In the genomic region with DNA sequence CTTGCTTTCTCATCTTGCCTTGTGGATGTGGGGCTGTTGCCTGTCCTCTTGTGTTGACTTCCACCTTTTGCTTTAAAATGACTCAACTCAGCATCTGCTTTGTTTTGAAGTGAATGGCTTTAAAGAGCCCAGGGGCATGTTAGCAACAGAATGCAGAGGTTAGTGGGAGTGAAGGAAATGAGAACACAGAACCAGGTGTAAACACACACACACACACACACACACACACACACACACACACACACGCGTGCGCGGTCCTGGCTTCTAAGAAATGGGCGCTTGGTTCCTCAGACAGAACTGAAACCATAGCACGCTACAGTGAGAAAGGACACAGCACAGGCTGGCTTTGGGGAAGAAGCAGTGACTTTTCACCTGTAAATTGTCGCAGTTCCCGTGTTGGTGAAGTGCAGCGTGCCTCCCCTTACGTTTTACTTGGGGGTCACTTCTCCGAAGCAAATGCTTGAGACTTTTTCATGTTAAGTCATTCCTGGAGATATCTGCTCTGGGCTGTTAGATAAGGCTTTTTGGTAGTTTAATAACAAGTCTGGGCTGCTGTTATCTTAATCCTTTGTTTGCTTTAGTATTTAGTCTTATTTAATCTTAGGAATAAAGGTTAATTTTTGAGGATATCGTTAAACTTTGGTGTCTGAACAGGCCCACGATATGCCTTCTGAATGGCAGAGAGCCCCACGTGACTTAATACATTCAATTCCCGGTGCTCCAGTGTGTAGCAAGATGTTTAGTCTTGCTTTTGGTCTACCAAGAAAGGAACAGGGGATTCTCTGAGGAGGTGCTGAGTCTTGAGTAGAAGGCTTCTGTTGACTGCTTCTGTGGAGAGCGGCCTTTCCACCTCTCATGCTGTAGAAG, we compare ENCODE assay signal across 9 mouse cellular contexts. TPM values are rescaled to one million over a fixed set of nuclear protein-coding genes. Genes with fewer than 3 reads are reported as not detected.
DNase-seq lines count a peak whose midpoint lies in the region; ATAC-seq and TF ChIP-seq lines count a peak whose summit lies in the region.
"Had no signal": no experiment of that assay in that cellular context is flagged by ENCODE, and none has a peak within 500 bp of the region (broad histone marks: within the 10 kb centered on the region; RNA-seq: fewer than 3 reads in every experiment).

No protein-coding gene starts in this region.

- H3K4me2 ChIP-seq in lung, embryonic 14.5 days, result peak overlapping the region; percentile 26
- no peak overlapping the region for H3K4me2 ChIP-seq in embryonic facial prominence, embryonic 15.5 days (replicated peaks)
- H3K4me2 ChIP-seq: hindbrain, embryonic 13.5 days had no signal

- no peak overlapping the region for H3K4me3 ChIP-seq in lung, embryonic 14.5 days (ENCODE audit: low read depth, low read length)
- H3K4me3 ChIP-seq in embryonic facial prominence, embryonic 15.5 days (replicated peaks), result no peak overlapping the region
- H3K4me3 ChIP-seq: hindbrain, embryonic 13.5 days had no signal

- no peak for TF ChIP-seq CTCF in lung, embryonic 14.5 days (IDR thresholded peaks at IDR 0.05; ENCODE audit: low read depth)

- no peaks in the 10 kb centered on the region for H3K9me3 ChIP-seq in lung, embryonic 14.5 days (ENCODE audit: low read depth, low read length)
- H3K9me3 ChIP-seq in embryonic facial prominence, embryonic 15.5 days (replicated peaks), result no peaks in the 10 kb centered on the region
- H3K9me3 ChIP-seq: hindbrain, embryonic 13.5 days had no signal

- 50% methylated on average over 16 of the region's 16 CpGs for WGBS in lung, embryonic 14.5 days
- WGBS in embryonic facial prominence, embryonic 15.5 days, result 59% methylated on average over 16 of the region's 16 CpGs

- ATAC-seq in lung, embryonic 14.5 days (ENCODE audit: insufficient read depth), result peak; percentile 7; the same call in 1 of the 2 replicates
- ATAC-seq in embryonic facial prominence, embryonic 15.5 days (ENCODE audit: insufficient number of reproducible peaks, low FRiP score, low TSS enrichment, low read depth), result no peak

- no peaks in the 10 kb centered on the region for H3K27me3 ChIP-seq in lung, embryonic 14.5 days (ENCODE audit: insufficient read depth, low read length)
- no peaks in the 10 kb centered on the region for H3K27me3 ChIP-seq in embryonic facial prominence, embryonic 15.5 days
- H3K27me3 ChIP-seq: hindbrain, embryonic 13.5 days had no signal

- peaks cover 33% of the 10 kb centered on the region; the same call in 1 of the 2 replicates for H3K4me1 ChIP-seq in lung, embryonic 14.5 days (ENCODE audit: insufficient read depth)
- peaks cover 46% of the 10 kb centered on the region for H3K4me1 ChIP-seq in embryonic facial prominence, embryonic 15.5 days

- no peaks in the 10 kb centered on the region for H3K36me3 ChIP-seq in lung, embryonic 14.5 days (ENCODE audit: insufficient read depth)
- H3K36me3 ChIP-seq in embryonic facial prominence, embryonic 15.5 days, result no peaks in the 10 kb centered on the region
- H3K36me3 ChIP-seq: hindbrain, embryonic 13.5 days had no signal

- DNase-seq in lung, embryonic 14.5 days, result no peak
- DNase-seq in lung, postnatal 4 days, result no peak
- DNase-seq in lung, postnatal 14 days, result peak; percentile 32
- peak; percentile 27 for DNase-seq in thymus, postnatal 14 days
- no peak for DNase-seq in gastrocnemius, adult 8-10 months (ENCODE audit: low spot score in 2 of 2)
- no peak for DNase-seq in cerebellum, adult 9-11 months
- no peak for DNase-seq in cerebellum, adult 18-20 months

- H3K27ac ChIP-seq in lung, embryonic 14.5 days (ENCODE audit: low read depth), result peak overlapping the region; percentile 40; the same call in 1 of the 2 replicates
- H3K27ac ChIP-seq in embryonic facial prominence, embryonic 15.5 days (replicated peaks), result peak overlapping the region; percentile 53
- H3K27ac ChIP-seq: hindbrain, embryonic 13.5 days had no signal

- no peak overlapping the region for H3K9ac ChIP-seq in lung, embryonic 14.5 days
- H3K9ac ChIP-seq in embryonic facial prominence, embryonic 15.5 days, result no peak overlapping the region
- H3K9ac ChIP-seq: hindbrain, embryonic 13.5 days had no signal

RNA-seq across cellular contexts. Expression of gene Sipa1l1, which starts 20.8 kb away (rescaled TPM):
- polyA plus RNA-seq in lung, embryonic 14.5 days (2014; fragmentation: Nextera tagmentation; extraction: Ambion mirVana), result 30.5 and 30.8 TPM in 2 replicates
- 26.7 and 29.8 TPM in 2 replicates for polyA plus RNA-seq in embryonic facial prominence, embryonic 15.5 days (2015; fragmentation: Nextera tagmentation; extraction: Ambion mirVana)
- total RNA-seq in gastrocnemius, adult 8-10 months (2022), result 1 to 10 TPM; 6.1 to 9.7 (median 7.3) TPM

Comparison
In these comparisons a context has a peak if more than half of its experiments do, and no peak if none do; other contexts are left out.
1. DNase-seq: peak in lung, postnatal 14 days (single experiment) and thymus, postnatal 14 days (single experiment); none in lung, embryonic 14.5 days (single experiment), lung, postnatal 4 days (0 of 2), gastrocnemius, adult 8-10 months (0 of 2), cerebellum, adult 9-11 months (single experiment) and cerebellum, adult 18-20 months (0 of 2).